Mouse (Mus musculus): ENCODE measurements around the gene D430042O09Rik.

DNA sequence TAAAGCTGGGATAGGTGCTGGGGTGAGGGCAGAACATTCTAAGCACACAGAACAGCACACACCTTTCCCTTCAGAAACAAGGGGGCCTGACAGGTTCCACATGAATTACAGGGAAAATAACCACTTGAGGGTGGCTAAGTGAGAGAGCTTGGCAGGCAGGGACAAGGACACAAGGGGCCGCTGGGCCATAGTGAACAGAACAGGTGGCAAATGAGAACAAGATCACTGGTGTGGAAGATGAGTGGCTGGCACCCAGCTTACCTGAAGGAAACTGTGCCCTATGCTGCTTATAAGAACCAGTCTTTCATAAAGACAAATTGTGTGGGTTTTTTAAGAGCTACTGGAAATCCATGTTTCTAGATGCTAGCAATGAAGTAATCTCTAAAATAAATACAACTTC is 4.9 kb upstream of the D430042O09Rik start:
- TF ChIP-seq POLR2A (IDR thresholded peaks at IDR 0.05; ENCODE audit: low read depth, low read length) (no peak), CTCF (IDR thresholded peaks at IDR 0.05; ENCODE audit: borderline replicate concordance, insufficient read depth, low read length) (no peak)
